Mouse (Mus musculus) embryonic facial prominence, embryonic 11.5 days (tissue): ENCODE results near the gene Apobec1. TPM values are rescaled to one million over a fixed set of nuclear protein-coding genes. Genes with fewer than 3 reads are reported as not detected.

Experiments
- ATAC-seq: fragments of 200-750 bp; cut with Nextera tagmentation; replicated peaks from 2 replicates; pipeline ENCODE4 v1.8.0; 2017; ENCODE audit warnings: low read depth; ENCODE audit not compliant: insufficient number of reproducible peaks, low FRiP score, low TSS enrichment
- DNase-seq: peaks from one replicate; pipeline ENCODE4 v3.0.0-alpha.2; 2015; ENCODE audit warnings: low spot score
- H3K27ac ChIP-seq: fragments of 300-500 bp; sonication (generic); replicated peaks from 2 replicates; pipeline ENCODE4 v1.5.1; 2014; ENCODE audit warnings: mild to moderate bottlenecking, low read depth, low read length, control low read depth
- H3K27me3 ChIP-seq: fragments of 300-500 bp; sonication (generic); 2 replicates; pipeline ENCODE4 v1.6.1; 2014; ENCODE audit warnings: mild to moderate bottlenecking, low read length, moderate library complexity, mixed read lengths; ENCODE audit not compliant: control insufficient read depth, insufficient read depth
- H3K36me3 ChIP-seq: fragments of 300-500 bp; sonication (generic); replicated peaks from 2 replicates; pipeline ENCODE4 v1.6.1; 2014; ENCODE audit warnings: low read depth, mild to moderate bottlenecking, low read length, moderate library complexity, mixed read lengths; ENCODE audit not compliant: control insufficient read depth, insufficient read depth
- H3K4me1 ChIP-seq: fragments of 300-500 bp; sonication (generic); 2 replicates; pipeline ENCODE4 v1.6.1; 2014; ENCODE audit warnings: low read length, mixed read lengths; ENCODE audit not compliant: control insufficient read depth, insufficient read depth
- H3K4me2 ChIP-seq: fragments of 300-500 bp; sonication (generic); 2 replicates; pipeline ENCODE4 v1.6.1; 2014; ENCODE audit warnings: low read depth, mild to moderate bottlenecking, control low read depth, low read length, moderate library complexity
- H3K4me3 ChIP-seq: fragments of 300-500 bp; sonication (generic); 2 replicates; pipeline ENCODE4 v1.5.1; 2014; ENCODE audit warnings: low read depth, low read length, control low read depth
- H3K9ac ChIP-seq: fragments of 300-500 bp; sonication (generic); replicated peaks from 2 replicates; pipeline ENCODE4 v1.6.1; 2014; ENCODE audit warnings: mild to moderate bottlenecking, control low read depth, low read length
- H3K9me3 ChIP-seq: fragments of 300-500 bp; sonication (generic); replicated peaks from 2 replicates; pipeline ENCODE4 v1.6.1; 2016; ENCODE audit warnings: mild to moderate bottlenecking, low read length, inconsistent platforms, mixed read lengths; ENCODE audit not compliant: control insufficient read depth
- WGBS: fragments of 180-500 bp; shearing (Covaris S2); extraction: QIAGEN DNeasy Blood & Tissue Kit; methylation state at CpG from one replicate; pipeline ENCODE4 v1.1.7; 2014; 5-methylcytosine and 5-hydroxymethylcytosine counted together
- polyA plus RNA-seq: library from polyadenylated mRNA; unstranded; fragments of >200 nt; fragmentation: Nextera tagmentation; extraction: Ambion mirVana; gene quantifications from 2 replicates; pipeline ENCODE4 v1.2.1, GENCODE M21; 2014

Apobec1 gene
- polyA plus RNA-seq, 1 experiment from 2014 or later, result 2.6 TPM

DNA sequence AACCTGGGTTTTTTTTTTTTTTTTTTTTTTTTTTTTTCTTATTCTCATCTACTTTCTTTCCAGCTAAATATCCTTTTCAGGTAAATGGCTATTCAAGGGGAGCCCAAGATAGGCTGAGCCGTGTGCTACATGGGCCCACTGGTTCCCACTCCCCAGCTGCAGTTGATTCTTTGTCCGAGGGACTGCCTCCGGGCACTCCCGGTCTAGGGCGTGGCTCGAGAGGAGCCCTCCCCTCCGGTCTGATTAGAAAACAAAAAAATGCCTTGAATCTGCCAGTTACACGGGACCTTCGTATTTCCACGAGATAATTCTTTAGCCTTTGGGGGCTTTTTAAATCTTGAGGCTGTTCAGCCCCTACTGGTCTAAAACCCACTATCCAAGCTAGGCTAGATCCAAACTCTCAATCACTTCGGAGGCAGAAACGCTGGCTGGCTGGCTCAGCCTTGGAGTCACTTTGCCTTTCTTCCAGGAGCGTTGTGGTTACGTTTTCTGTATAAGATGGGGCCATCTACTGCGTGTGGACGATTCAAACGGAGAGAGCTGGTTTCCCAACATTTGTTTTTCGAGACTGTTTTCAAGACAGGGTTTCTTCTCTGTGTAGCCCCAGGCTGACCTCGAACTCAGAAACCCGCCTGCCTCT lies 25.3 kb upstream of the Apobec1 start:
- no peaks in the 10 kb centered on the region for H3K27me3 ChIP-seq
- H3K4me2 ChIP-seq, result no peak overlapping the region
- H3K9ac ChIP-seq, result no peak overlapping the region
- DNase-seq (no peak), ATAC-seq (no peak)
- H3K9me3 ChIP-seq, result no peaks in the 10 kb centered on the region
- 36% methylated on average over 20 of the region's 20 CpGs for WGBS
- no peaks in the 10 kb centered on the region for H3K36me3 ChIP-seq
- no peak overlapping the region for H3K4me3 ChIP-seq
- H3K27ac ChIP-seq, result no peak overlapping the region
- no peaks in the 10 kb centered on the region for H3K4me1 ChIP-seq

DNA sequence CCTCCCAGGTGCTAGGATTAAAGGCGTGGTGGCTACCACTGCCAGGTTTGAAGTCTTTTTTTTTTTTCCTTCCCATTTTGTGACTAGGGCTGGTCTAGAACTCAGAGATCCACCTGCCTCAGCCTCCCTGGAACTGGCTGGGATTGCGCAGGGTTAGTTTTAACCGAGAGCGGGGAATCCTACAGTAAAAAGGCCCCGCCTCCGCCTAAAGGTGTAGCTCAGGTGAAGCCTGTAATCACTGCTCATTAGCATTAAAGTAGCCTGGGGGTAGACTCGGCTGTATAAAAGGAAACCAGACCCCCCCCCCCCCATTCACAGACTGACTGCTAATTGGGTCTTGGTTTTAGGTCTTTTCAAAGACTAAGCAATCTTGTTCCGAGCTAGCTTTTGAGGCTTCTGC lies 23.9 kb upstream of the Apobec1 start, which contains the start of gene Dppa3:
TSS of gene Dppa3 (plus strand) at position 301 of the 400 bp plus-strand sequence.
- ATAC-seq, result no peak
- DNase-seq, result no peak
- H3K9ac ChIP-seq, result no peak within 1 kb of the TSS
- H3K4me2 ChIP-seq, result no peak within 1 kb of the TSS
- 88% methylated on average over 8 of the region's 8 CpGs for WGBS
- no peaks in the 10 kb centered on the region for H3K4me1 ChIP-seq
- H3K4me3 ChIP-seq, result no peak within 1 kb of the TSS
- no peaks in the 10 kb centered on the region for H3K36me3 ChIP-seq
- H3K27ac ChIP-seq, result no peak within 1 kb of the TSS
- no peaks in the 10 kb centered on the region for H3K27me3 ChIP-seq
- H3K9me3 ChIP-seq, result no peaks in the 10 kb centered on the region

- WGBS, result 87% methylated on average over 4 of the region's 4 CpGs
- Histone ChIP-seq H3K4me1 (no peaks in the 10 kb centered on the region), H3K27ac (no peak overlapping the region), H3K9ac (no peak overlapping the region), H3K27me3 (no peaks in the 10 kb centered on the region), H3K4me2 (no peak overlapping the region), H3K9me3 (no peaks in the 10 kb centered on the region), H3K36me3 (no peaks in the 10 kb centered on the region), H3K4me3 (no peak overlapping the region)
- ATAC-seq (no peak), DNase-seq (no peak)
Measured at GRCm38 (mm10) chr6:122625156-122625555, 22.9 kb upstream of the Apobec1 start.

GRCm38 (mm10) chr6:122624480-122624879 lies 22.2 kb upstream of the Apobec1 start:
- Histone ChIP-seq H3K4me3 (no peak overlapping the region), H3K4me2 (no peak overlapping the region), H3K9ac (no peak overlapping the region), H3K27me3 (no peaks in the 10 kb centered on the region), H3K4me1 (no peaks in the 10 kb centered on the region), H3K36me3 (no peaks in the 10 kb centered on the region), H3K27ac (no peak overlapping the region), H3K9me3 (no peaks in the 10 kb centered on the region)
- no peak for DNase-seq
- 51% methylated on average over 5 of the region's 5 CpGs for WGBS
- no peak for ATAC-seq

- Histone ChIP-seq H3K4me2 (no peak overlapping the region), H3K4me3 (no peak overlapping the region), H3K27ac (no peak overlapping the region), H3K27me3 (no peaks in the 10 kb centered on the region), H3K4me1 (no peaks in the 10 kb centered on the region), H3K36me3 (no peaks in the 10 kb centered on the region), H3K9me3 (no peaks in the 10 kb centered on the region), H3K9ac (no peak overlapping the region)
- 91% methylated on average over 6 of the region's 6 CpGs for WGBS
- no peak for DNase-seq
- no peak for ATAC-seq
Measured at GRCm38 (mm10) chr6:122621066-122621465, 18.8 kb upstream of the Apobec1 start.

GRCm38 (mm10) chr6:122616022-122616421 lies 13.8 kb upstream of the Apobec1 start:
- WGBS, result 47% methylated on average over 3 of the region's 3 CpGs
- ATAC-seq (no peak), DNase-seq (no peak)
- H3K4me3 ChIP-seq, result no peak overlapping the region
- no peak overlapping the region for H3K27ac ChIP-seq
- H3K36me3 ChIP-seq, result no peaks in the 10 kb centered on the region
- H3K4me2 ChIP-seq, result no peak overlapping the region
- no peaks in the 10 kb centered on the region for H3K27me3 ChIP-seq
- H3K9ac ChIP-seq, result no peak overlapping the region
- H3K9me3 ChIP-seq, result no peaks in the 10 kb centered on the region
- H3K4me1 ChIP-seq, result no peaks in the 10 kb centered on the region

DNA sequence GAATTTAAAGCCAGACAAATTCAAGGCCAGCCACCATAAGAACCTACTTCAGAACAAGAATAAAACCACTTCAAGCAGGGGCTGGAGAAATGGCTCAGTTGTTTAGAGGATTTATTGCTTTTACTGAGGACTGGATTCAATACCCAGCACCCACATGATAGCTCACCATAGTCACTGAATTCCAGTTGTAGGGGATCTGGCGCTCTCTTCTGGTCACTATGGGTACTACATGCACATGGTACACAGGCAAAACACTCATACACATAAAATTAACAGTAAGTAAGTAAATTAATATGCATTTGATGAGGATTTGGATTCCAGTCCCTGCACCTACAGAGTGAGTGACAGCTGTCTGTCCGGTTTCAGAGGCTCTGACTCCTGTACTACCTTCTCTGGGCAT lies 11.8 kb upstream of the Apobec1 start:
- no peaks in the 10 kb centered on the region for H3K4me1 ChIP-seq
- no peak overlapping the region for H3K9ac ChIP-seq
- H3K4me2 ChIP-seq, result no peak overlapping the region
- H3K27ac ChIP-seq, result no peak overlapping the region
- no peak for DNase-seq
- WGBS, result 63% methylated on average over 2 of the region's 2 CpGs
- ATAC-seq, result no peak
- H3K9me3 ChIP-seq, result no peaks in the 10 kb centered on the region
- no peaks in the 10 kb centered on the region for H3K36me3 ChIP-seq
- H3K27me3 ChIP-seq, result no peaks in the 10 kb centered on the region
- H3K4me3 ChIP-seq, result no peak overlapping the region

GRCm38 (mm10) chr6:122612426-122612825 lies 10.2 kb upstream of the Apobec1 start:
- WGBS, result 79% methylated on average over 4 of the region's 4 CpGs
- Histone ChIP-seq H3K27ac (no peak overlapping the region), H3K9ac (no peak overlapping the region), H3K9me3 (no peaks in the 10 kb centered on the region), H3K27me3 (no peaks in the 10 kb centered on the region), H3K4me2 (no peak overlapping the region), H3K36me3 (no peaks in the 10 kb centered on the region), H3K4me1 (no peaks in the 10 kb centered on the region), H3K4me3 (no peak overlapping the region)
- DNase-seq (no peak), ATAC-seq (no peak)
